Mouse (Mus musculus) spleen, adult 12 weeks (tissue): ENCODE results near the gene 2310022B05Rik.

Experiments used
- DNase-seq: peaks from one replicate; pipeline ENCODE4 v3.0.0; 2022; ENCODE audit warnings: low spot score

Gene 2310022B05Rik

DNA sequence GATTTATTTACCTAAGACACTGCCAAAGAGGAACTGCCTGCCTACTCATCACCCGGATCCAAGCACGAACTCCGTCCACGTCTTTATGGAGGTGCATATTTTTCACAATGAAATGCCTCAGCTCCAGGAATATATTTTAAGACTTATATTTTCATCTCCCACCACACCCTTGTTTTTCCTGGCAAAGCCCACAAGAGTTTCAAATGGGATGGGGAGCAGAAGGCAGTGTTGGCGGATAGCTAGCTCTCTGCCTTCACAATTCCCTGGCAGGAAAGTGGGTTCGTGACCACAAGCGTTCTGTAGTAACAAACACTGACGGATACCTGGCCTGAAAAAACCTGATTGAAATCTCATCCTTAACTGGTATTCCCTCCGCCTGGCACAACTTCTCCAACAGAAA is 1.4 kb downstream of the 2310022B05Rik start:
- no peak for DNase-seq

DNA sequence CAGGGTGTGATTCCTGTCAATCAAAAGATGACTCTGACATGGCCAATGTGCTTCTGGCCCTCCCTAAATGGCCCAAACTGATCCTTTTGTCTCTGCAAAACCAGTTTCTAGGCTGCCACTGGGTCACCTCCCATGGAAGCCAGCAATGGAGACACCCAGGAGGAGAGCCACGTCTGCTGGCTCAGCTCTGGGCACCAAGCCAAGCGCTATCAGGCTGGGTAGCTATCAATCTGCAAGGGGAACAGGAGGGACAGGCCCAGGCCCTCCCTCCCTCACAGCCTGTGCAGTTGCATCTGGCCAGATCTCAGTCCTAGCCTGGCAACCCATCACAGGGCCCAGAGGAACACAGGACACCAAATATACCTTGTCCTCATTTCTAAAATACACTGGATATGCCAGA is 4.8 kb downstream of the 2310022B05Rik start:
- peak; percentile 76 for DNase-seq

DNA sequence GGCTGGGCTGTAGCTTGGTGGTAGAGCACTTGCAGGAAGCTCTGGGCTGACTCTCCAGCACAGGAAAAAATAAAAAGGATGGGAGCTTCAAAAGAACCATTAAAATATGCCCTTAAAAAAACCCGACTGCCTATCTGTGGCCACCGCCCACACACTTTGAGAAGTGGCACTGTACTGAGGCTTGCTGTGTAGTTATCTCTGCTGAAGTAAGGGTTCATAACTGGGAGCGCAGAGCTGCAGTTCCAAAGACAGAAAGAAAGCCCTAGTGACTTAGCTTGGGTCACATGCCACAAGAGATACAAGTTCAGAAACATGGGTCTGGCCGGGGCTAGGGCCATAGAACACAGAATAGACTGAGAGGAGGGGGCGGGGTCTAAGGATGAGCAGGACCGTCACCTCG is 5.2 kb downstream of the 2310022B05Rik start:
- peak; percentile 50 for DNase-seq

GRCm38 (mm10) chr8:124653568-124654475 is 9.3 kb downstream of the 2310022B05Rik start:
- DNase-seq, result no peak

GRCm38 (mm10) chr8:124652546-124652945 is 10.6 kb downstream of the 2310022B05Rik start:
- no peak for DNase-seq

DNA sequence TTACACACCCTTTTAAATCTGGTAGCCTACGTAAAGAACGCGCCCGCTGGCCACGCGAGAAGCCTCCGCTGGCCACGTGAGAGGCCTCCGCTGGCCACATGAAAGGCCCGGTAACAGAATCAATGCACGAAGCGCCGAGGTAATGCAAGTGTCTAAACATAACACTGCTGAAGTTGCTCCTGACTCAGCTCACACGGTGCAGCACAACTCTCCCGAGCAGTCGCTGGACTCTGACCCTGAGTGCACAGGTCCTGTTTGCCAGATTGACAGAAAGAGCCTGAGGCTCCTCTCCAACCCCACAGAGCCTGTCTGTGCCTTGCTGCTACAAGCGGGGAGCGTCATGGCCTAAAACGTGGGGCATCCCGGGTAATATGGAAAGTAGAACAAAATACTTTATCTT is 11.4 kb downstream of the 2310022B05Rik start:
- no peak for DNase-seq

GRCm38 (mm10) chr8:124648311-124648710 is 14.9 kb downstream of the 2310022B05Rik start:
- no peak for DNase-seq

- DNase-seq, result no peak
Measured at GRCm38 (mm10) chr8:124643540-124644339, 19.4 kb downstream of the 2310022B05Rik start.

- DNase-seq, result no peak
Measured at GRCm38 (mm10) chr8:124641599-124641998, 21.6 kb downstream of the 2310022B05Rik start.

GRCm38 (mm10) chr8:124635247-124635502 is 28.0 kb downstream of the 2310022B05Rik start:
- no peak for DNase-seq

- no peak for DNase-seq
Measured at GRCm38 (mm10) chr8:124634411-124635246, 28.5 kb downstream of the 2310022B05Rik start.

DNA sequence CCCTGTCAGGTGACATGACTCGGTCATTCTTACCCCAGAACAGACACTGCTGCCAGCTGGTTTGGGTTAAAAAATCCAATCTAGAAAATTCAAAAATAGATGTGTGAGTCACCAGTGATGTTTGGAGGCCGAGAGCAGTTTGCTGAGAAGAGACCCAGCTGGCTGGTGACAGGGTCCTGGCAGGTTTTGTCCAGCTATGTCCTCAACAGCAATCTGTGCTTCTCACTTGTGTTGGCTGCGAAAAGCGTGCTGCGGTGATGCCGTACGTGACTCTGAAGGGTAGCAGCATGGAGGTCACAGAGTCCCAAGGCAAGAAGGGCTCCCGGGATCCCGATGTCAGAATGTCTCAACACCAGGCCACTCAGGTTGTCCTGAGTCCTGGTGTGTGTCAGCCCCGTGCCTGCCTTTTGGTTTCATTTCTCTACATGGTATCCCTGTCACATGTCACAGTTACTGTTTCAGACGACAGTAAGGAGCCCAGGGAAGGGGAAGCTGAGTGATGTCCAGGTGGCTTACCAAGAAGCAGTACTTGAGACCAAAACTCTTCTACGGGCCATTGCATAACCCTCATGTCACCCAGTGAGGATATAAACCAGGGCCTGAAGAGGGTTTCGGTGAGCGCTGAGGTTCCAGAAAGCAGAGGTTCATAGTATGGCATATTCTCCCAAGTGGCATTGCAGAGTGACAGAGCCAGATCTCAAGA is 30.0 kb downstream of the 2310022B05Rik start:
- no peak for DNase-seq

- DNase-seq, result no peak
Measured at GRCm38 (mm10) chr8:124631966-124632365, 31.2 kb downstream of the 2310022B05Rik start.

GRCm38 (mm10) chr8:124630891-124631290 is 32.3 kb downstream of the 2310022B05Rik start:
- no peak for DNase-seq

- DNase-seq, result no peak
Measured at GRCm38 (mm10) chr8:124630489-124630888, 32.7 kb downstream of the 2310022B05Rik start.

DNA sequence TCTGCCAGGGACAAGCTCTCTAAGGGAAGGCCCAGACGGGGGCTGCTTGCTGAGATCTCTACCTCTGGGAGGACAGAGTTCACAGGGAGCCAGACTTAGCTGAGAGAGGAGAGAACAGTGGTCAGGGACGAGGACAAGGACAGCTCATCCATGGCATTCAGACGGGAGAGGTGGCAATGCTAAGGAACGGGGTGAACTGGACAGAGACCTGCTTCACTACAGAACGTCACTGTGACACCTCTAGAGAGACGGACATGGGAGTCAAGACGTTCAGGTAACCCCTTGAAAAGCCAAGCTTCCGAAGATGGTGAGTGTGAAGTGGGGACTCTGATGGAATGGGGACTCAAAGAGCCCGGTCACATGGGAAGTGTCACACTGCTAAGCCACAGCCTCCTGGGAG is 36.9 kb downstream of the 2310022B05Rik start:
- no peak for DNase-seq

GRCm38 (mm10) chr8:124621255-124621654 is 41.9 kb downstream of the 2310022B05Rik start:
- DNase-seq, result no peak

GRCm38 (mm10) chr8:124618252-124618651 is 44.9 kb downstream of the 2310022B05Rik start:
- no peak for DNase-seq

GRCm38 (mm10) chr8:124617266-124617869 is 45.8 kb downstream of the 2310022B05Rik start:
- peak; percentile 37 for DNase-seq

DNA sequence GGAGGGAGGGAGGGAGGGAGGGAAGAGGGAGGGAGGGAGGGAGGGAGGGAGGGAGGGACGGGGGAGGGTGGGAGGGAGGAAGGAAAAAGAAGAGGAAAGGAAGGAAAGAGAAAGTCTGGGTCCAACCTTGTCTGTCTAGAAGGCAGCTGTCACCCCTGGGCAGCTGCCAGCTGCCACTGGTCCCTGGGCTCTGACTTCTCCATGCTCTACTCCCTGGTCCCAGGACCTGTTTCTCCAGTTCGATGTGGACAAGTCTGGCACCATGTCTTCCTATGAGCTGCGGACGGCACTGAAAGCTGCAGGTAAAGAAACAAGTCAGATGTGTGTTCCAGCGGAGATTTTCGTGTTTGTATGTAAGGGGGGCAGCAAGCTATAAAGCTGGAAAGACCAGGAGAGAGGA is 48.8 kb downstream of the 2310022B05Rik start:
- DNase-seq, result no peak

DNA sequence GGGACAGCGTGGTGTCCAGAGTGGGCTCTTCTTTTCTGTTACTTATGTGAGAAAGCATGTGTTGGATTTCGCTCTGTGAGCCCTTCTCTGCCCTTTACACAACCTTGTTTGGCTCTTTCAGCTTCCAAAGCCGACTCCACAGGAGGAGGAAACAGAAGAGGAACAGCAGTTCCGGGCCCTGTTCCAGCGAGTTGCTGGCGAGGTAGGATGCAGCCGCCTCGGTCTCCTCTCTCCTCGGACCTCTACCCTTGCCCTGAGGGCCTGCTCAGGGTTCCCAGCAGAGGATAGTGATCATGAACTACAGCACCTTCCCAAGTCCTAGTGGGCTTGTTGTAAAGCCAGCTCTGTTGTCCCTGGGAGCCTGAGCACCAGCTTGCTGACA is 54.2 kb downstream of the 2310022B05Rik start:
- no peak for DNase-seq
